Mouse (Mus musculus) frontal cortex, postnatal 36 days (tissue): ENCODE data around the gene Ccnq.

ENCODE experiments used
- DNase-seq, 2 experiments: peaks; one replicate each; pipeline ENCODE4 v3.0.0; 2022; ENCODE audit warnings: low spot score in 2 of 2

Gene Ccnq

GRCm38 (mm10) chr11:78750885-78751842 is at the start of gene Ccnq:
Gene Ccnq, minus strand, starts transcription at chr11:78751729.
- DNase-seq, result peak in 1 of 2 experiments; percentile 55

GRCm38 (mm10) chr11:78801094-78801493 is 49.6 kb upstream of the Ccnq start:
- DNase-seq, result no peak

GRCm38 (mm10) chr11:78796072-78796729 is 44.7 kb upstream of the Ccnq start:
- no peak for DNase-seq

DNA sequence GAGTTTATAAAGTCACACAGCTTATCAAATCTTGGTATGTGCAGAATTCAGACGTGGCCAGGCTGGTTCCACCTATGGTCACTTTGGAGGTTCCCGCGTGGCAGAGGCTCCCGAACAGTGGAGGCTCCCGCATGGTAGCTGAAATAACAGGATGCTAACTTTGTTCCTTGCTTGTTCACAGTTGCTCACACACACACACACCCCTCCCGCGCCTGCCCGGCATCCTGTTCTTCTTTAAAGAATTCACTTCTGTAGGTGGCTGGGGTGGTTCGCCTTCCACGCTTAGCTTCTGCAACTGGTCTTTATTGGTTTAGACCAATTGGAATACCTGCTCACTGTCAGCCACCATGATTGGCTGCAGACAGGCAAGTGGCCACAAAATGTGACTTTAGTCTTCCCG is 41.6 kb upstream of the Ccnq start:
- peak; percentile 50 to 51 for DNase-seq

DNA sequence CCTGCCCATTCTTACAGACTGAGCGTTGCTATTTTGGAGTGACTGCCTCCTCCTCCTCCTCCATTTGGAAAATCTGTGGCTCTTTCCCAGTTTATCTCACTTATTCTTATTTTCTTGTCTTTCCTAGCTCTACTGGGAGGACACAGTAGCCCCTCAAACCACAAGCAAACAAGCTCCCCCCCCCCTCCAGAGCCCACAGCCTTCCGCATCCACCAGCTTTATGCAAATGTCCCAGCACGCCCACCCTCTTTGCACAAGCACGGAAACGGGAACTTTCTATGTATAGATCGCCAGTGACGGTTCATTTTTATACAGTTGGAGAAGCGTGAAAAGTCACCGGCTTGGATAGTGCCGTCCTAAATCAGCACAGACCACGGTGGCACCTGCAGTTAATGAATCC is 40.9 kb upstream of the Ccnq start:
- peak; percentile 50 to 81 for DNase-seq

DNA sequence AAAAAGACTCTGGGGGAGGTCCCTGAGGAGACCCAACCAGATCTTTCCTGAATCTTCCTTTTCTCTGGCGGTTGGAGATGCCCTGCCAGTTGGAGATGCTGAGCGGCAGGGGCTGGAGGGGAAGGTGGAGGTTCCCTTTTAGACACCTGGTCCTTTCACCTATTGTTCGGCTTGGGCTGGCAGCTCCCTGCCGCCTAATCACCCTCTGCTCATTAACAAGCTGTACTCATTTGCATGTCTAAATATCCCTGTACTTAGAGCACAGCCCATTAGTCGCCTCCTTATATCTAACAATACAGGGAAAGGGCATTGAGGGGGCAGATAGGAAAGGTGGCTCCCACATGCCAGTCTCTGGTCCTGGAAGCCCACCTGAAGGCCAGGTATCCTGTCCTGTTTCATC is 40.5 kb upstream of the Ccnq start:
- DNase-seq, result peak in 1 of 2 experiments; percentile 39

- DNase-seq, result no peak
Measured at GRCm38 (mm10) chr11:78791582-78791981, 40.1 kb upstream of the Ccnq start.

DNA sequence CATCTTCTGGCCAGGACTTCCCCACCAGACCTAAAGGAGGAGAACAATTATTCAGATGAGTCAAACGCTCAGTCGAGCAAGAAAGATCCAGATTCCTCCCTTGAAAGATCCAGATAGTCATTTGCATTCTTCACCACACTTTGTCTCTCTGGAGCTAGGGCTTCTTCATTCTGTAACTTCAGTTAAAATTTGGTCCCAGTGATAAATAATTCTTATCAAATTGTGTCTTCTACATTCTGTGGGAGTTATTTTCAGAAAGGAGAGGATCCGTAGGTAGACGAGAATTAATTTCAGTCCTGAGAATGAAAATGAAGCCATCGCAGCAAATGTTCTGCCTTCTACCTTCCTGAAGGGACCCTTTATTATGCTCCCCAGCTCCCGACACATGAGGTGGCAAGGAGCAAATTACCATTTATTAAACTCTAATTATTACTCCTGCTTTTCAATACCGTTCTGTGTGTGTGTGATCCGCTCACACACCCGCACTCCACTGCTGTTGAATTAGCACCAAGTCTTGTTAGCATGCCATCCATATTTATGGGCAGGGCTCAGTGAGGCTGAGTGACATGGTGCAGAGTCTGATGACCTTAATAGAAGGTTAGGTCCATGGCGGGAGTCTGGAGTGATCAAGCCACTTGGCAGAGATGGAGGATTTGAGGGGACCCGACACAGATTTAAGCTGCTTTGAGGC is 38.0 kb upstream of the Ccnq start:
- no peak for DNase-seq

- DNase-seq, result no peak
Measured at GRCm38 (mm10) chr11:78786013-78786431, 34.5 kb upstream of the Ccnq start.

DNA sequence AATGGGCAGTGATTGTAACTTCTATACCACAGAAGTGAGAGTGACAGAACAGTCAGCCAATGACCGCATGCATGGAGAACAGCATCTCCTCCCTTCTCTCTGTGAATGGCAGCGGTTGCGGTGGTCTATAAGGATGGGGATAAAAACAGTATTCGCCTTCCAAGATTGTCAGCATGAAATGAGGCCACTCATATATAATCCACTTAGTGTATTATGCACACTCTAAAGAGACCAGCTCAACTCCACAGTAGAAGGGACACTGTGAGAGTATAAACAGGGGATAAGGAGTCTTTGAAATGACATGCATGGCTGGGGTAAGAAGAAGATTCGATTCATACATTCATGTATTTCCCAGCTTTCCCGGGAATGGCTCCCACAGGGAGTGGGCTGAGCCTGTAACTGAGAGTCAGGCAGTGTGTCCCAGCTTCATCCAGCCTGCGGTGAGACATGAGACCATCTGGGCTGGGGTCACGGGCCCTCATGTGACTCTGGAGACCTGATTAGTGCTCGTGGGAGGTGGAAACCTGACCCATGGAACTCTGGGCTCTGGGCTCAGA is 31.3 kb upstream of the Ccnq start:
- no peak for DNase-seq

GRCm38 (mm10) chr11:78782326-78782725 is 30.8 kb upstream of the Ccnq start:
- no peak for DNase-seq

GRCm38 (mm10) chr11:78780571-78780970 is 29.0 kb upstream of the Ccnq start:
- no peak for DNase-seq

DNA sequence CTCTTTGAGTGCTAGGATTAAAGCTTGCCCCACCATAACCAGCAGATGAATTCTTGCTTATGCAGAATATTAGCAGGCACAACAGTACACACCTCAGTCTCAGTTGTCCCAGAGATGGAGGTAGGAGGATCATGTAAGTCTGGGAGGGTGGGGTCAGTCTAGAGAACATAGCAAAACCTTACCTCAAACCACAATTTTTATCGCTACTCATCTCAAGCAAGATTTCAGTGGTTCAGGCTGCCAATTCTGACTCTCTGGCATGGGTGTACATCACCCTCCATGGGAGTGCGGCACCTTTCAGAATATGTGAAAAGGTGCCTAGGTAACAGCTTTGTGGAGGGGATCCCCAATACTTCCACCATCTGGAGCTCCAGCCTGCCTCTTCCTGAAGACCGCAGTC is 28.5 kb upstream of the Ccnq start:
- DNase-seq, result no peak

DNA sequence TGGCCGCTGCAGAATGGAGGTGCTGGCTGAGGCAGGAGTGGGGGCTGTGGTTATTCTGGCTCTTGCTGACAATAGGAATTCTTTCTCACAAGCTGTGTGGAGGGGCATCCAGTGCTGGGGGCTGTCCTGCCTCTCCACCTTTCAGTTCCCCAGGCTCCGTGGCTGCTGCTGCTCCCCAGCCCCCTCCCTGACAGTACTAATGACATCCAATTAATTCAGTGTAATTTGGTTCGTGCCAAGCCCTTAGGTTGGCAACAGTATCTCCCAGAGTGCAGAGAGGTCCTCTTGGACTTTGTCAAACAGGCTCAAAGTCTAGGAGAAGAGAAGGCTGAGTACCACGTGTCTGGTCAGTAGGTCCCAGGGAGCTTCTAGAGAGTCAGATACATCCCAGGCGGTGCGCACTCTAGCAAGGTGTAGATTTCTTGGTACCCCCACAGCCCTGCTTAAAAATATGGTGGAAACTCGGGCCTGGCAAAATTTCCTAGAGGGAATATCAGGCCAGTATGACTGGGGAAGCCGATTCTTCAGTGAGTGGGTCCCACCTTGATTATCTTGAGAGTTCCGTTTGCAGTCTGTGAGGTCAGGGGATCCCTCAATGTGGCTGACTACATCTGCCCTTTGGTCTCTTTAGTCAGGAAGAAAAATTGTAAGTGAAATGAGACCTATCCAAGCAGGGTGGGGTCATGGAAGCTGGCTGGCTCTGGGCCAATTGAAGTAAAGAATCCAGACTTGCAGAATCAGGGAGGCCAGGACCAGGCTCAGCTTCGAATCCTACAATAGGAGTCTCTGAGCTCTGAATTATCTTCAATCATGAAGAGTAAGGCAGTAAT is 26.5 kb upstream of the Ccnq start:
- no peak for DNase-seq

- peak; percentile 76 to 88 for DNase-seq
Measured at GRCm38 (mm10) chr11:78771751-78772283, 20.3 kb upstream of the Ccnq start.

- DNase-seq, result no peak
Measured at GRCm38 (mm10) chr11:78770436-78770835, 18.9 kb upstream of the Ccnq start.

DNA sequence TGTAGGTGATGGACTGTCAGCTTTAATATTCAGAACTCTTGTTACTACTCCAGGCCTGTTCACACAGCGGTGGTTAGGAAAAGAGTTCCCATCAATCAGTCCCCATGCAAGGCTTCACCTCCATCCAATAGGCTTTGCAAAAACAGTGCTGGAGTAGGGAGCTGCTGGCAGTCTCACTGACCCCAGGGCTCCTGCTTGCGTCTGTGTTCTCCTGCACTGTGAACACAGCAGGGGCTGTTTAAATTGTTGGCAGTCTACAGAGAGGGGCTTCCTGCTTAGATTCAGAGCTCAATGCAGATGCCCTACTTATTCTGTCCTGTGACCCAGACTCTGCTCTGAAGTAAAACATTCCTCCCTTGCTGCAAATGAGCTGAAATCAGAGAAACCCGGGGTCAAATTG is 17.2 kb upstream of the Ccnq start:
- no peak for DNase-seq

DNA sequence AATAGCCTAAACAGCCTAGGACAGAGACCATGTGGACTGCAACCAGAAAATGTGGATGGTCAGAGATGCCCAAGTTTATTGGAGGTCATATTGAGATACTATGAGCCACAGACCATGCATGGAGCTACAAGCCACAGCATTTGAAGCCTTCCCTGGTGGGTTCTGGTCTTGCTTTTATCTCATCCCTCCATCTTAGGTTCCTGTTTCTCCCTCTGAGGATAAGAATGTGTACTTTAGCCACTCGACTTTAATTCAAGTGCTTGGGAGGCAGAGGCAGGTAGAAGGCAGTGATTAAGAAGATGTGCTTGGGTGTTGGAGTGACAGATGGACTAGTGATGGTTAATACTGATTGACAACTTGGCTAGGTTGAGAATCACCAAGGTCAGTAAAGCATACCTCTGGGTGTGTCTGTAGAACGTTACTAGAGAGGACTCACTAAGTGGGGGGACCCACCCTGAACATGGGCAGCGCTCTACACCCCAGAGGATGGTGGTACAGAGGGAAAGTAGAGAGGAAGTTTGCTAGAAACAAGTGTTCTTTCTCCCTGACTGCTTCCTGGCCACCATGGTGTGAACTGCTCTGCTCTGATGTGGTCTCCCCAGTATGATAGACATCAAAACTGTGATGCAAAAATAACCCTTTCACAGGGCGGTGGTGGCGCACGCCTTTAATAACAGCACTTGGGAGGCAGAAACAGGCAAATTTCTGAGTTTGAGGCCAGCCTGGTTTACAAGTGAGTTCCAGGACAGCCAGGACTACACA is 14.7 kb upstream of the Ccnq start:
- no peak for DNase-seq

- DNase-seq, result no peak
Measured at GRCm38 (mm10) chr11:78764820-78765219, 13.3 kb upstream of the Ccnq start.

GRCm38 (mm10) chr11:78764304-78764703 is 12.8 kb upstream of the Ccnq start:
- peak; percentile 64 for DNase-seq
